Mouse (Mus musculus) thymus, adult 2 months (tissue): ENCODE data around the gene Serpinb9b. TPM values are rescaled to one million over a fixed set of nuclear protein-coding genes. Genes with fewer than 3 reads are reported as not detected.
A peak's percentile ranks its signal among the peaks of the same experiment; 100 is the strongest.

ENCODE experiments used
- DNase-seq: peaks from one replicate; pipeline ENCODE4 v3.0.0; 2021
- H3K27ac ChIP-seq: fragments of 200-500 bp; 2 replicates; pipeline ENCODE4 v1.5.1; 2012; ENCODE audit warnings: low read length, control low read depth; ENCODE audit not compliant: control insufficient read depth, insufficient read depth
- H3K27me3 ChIP-seq: fragments of 200-500 bp; 2 replicates; pipeline ENCODE4 v1.6.1; 2012; ENCODE audit warnings: mild to moderate bottlenecking, low read length, moderate library complexity, mixed read lengths; ENCODE audit not compliant: control insufficient read depth, insufficient read depth
- H3K36me3 ChIP-seq: fragments of 200-500 bp; 2 replicates; pipeline ENCODE4 v1.6.1; 2012; ENCODE audit warnings: mild to moderate bottlenecking, low read length, moderate library complexity; ENCODE audit not compliant: control insufficient read depth, insufficient read depth
- H3K4me1 ChIP-seq: fragments of 200-500 bp; replicated peaks from 2 replicates; pipeline ENCODE4 v1.6.1; 2012; ENCODE audit warnings: low read length; ENCODE audit not compliant: control insufficient read depth, insufficient read depth
- H3K4me3 ChIP-seq: fragments of 200-500 bp; 2 replicates; pipeline ENCODE4 v1.5.1; 2012; ENCODE audit warnings: mild to moderate bottlenecking, low read length, control low read depth, moderate library complexity; ENCODE audit not compliant: control insufficient read depth, insufficient read depth
- CTCF ChIP-seq: fragments of 200-500 bp; IDR thresholded peaks from 2 replicates; pipeline ENCODE4 v1.5.1; 2012; ENCODE audit warnings: mild to moderate bottlenecking, control low read depth, low read length, moderate library complexity, borderline replicate concordance; ENCODE audit not compliant: control insufficient read depth, poor library complexity, insufficient read depth; ENCODE audit errors: extremely low read depth
- POLR2A ChIP-seq: fragments of 200-500 bp; IDR thresholded peaks from 2 replicates; pipeline ENCODE4 v1.6.1; 2012; ENCODE audit warnings: mild to moderate bottlenecking, low read length, control low read depth, moderate library complexity; ENCODE audit not compliant: control insufficient read depth, poor library complexity, insufficient read depth; ENCODE audit errors: extremely low read depth
- WGBS: fragments of 180-500 bp; shearing (Covaris S2); methylation state at CpG from one replicate; pipeline ENCODE4 v1.1.7; 2018; 5-methylcytosine and 5-hydroxymethylcytosine counted together
- polyA plus RNA-seq: library from polyadenylated mRNA; depleted of rRNA; stranded (reverse); fragments of >200 nt; gene quantifications from 2 replicates; pipeline ENCODE4 v1.2.3, GENCODE M21; 2012; rRNA removed

Gene Serpinb9b
- polyA plus RNA-seq: 0.32 and 0.34 TPM in 2 replicates

DNA sequence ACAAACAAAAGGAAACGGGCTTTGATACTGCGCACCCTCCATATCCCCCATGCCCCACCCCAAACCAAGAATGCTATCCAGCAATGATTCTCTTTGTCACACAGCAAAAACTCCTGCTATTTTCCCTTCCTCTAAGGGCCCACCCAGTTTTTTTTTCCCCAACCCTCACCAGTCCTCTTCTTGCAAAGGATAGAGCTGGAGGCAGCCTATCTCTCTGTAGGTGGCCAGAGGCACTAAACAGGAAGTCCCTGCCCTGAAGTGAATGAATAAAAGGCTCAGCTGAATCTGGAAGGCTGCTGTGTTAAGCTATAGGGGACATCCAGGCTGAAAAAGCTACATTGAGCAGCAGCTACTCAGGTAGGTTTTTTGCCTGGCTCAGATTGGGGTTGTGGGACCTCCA lies at the start of gene Serpinb9b:
Serpinb9b (plus strand) TSS at position 173 of the 400 bp plus-strand sequence.
- 90% methylated on average over 2 of the region's 2 CpGs for WGBS
- Histone ChIP-seq H3K36me3 (no peaks in the 10 kb centered on the region), H3K27me3 (no peaks in the 10 kb centered on the region), H3K27ac (no peak within 1 kb of the TSS), H3K4me3 (no peak within 1 kb of the TSS), H3K4me1 (no peaks in the 10 kb centered on the region)
- DNase-seq: no peak
- TF ChIP-seq POLR2A: no peak
- TF ChIP-seq CTCF: no peak

DNA sequence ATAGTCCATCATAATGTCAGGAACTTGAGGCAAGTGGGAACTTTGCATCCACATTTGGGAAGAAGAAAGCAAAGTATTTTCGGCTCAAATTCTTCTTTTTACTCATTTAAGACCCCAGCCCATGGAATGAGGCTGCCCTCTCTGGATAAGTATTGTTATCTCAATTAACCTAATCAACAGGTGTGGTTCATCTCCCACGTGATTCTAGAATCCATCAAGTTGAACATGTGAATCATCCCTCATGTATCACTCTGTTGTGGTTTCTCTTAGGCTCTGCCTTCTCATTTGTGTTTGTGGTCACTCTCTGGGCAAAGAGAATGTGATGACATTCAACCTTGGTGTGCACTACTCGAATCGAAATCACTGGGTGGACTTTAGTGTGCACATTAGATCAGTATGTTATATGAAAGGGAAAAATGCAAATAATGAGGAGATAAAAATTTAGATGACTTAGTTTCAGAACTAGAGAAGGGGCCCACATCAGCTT lies 44.6 kb upstream of the Serpinb9b start:
- DNase-seq: no peak
- H3K4me1 ChIP-seq: no peaks in the 10 kb centered on the region
- 0 out of 2 replicates have a peak, but pooled peaks cover 5% of the 10 kb centered on the region for H3K36me3 ChIP-seq
- no peak for TF ChIP-seq POLR2A
- TF ChIP-seq CTCF: no peak
- H3K27me3 ChIP-seq: no peaks in the 10 kb centered on the region
- no peak overlapping the region for H3K27ac ChIP-seq
- WGBS: 78% methylated on average over 4 of the region's 4 CpGs
- no peak overlapping the region for H3K4me3 ChIP-seq

- H3K27ac ChIP-seq: no peak overlapping the region
- no peaks in the 10 kb centered on the region for H3K36me3 ChIP-seq
- H3K27me3 ChIP-seq: no peaks in the 10 kb centered on the region
- no peak overlapping the region for H3K4me3 ChIP-seq
- TF ChIP-seq POLR2A (no peak), CTCF (no peak)
- DNase-seq: no peak
- H3K4me1 ChIP-seq: no peaks in the 10 kb centered on the region
Observed at GRCm38 (mm10) chr13:32986256-32986655, 41.0 kb upstream of the Serpinb9b start.

DNA sequence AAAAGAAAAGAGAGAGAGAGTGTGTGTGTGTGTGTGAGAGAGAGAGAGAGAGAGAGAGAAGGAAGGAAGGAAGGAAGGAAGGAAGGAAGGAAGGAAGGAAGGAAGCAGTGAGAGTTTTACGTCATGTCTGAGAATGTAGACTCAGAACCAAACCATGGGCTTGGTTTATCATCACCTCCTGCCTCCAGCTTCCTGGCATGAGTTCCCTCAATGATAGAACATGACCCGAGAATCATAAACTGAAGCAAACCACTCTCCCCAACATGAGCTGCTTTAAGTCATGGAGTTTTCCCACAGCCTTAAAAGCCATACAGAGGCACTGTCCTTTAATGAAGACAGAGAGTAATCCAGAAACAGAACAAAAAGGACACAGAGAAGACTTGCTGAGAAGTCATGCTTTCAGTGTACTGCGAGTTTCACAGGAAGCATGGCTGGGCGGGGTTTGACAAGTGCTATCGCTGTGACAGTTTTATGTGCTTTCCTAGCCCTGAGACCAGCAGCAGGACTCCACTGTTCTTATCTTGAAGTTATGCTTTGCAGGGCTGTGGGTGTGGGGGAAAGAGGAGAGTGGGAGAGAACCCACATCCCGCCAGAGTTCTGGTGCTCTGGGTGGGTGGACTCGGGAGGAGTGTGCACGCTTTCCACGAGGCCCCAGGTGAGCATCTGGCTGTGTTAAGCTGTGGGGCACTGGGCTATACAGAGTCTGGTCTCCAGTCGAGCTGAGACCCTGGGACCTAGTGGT lies 33.9 kb upstream of the Serpinb9b start:
- no peaks in the 10 kb centered on the region for H3K36me3 ChIP-seq
- 47% methylated on average over 10 of the region's 10 CpGs for WGBS
- H3K4me3 ChIP-seq: no peak overlapping the region
- DNase-seq: peak; percentile 16
- TF ChIP-seq CTCF (no peak), POLR2A (no peak)
- no peak overlapping the region for H3K27ac ChIP-seq
- H3K4me1 ChIP-seq: peaks cover 4% of the 10 kb centered on the region
- no peaks in the 10 kb centered on the region for H3K27me3 ChIP-seq

DNA sequence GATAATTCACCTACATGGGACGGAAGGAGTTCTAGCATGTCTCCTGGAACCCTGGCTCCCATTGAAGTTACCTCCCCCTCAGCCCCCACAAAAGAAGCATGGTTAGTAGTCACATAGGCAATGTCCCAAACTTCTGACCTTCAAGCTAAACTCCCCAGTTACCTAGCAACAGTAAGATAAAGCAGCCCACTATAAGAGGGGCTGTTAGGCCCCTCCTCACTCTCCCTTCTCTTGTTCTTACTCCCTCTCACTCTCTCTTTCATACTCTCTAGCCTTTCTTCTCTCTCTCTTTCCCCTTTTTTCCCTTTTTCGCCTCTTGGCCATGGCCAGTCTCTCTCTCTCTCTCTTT lies 33.3 kb upstream of the Serpinb9b start:
- no peaks in the 10 kb centered on the region for H3K36me3 ChIP-seq
- 96% methylated on average over 2 of the region's 2 CpGs for WGBS
- TF ChIP-seq CTCF (no peak), POLR2A (no peak)
- DNase-seq: no peak
- H3K27me3 ChIP-seq: no peaks in the 10 kb centered on the region
- peaks cover 4% of the 10 kb centered on the region for H3K4me1 ChIP-seq
- no peak overlapping the region for H3K27ac ChIP-seq
- no peak overlapping the region for H3K4me3 ChIP-seq

DNA sequence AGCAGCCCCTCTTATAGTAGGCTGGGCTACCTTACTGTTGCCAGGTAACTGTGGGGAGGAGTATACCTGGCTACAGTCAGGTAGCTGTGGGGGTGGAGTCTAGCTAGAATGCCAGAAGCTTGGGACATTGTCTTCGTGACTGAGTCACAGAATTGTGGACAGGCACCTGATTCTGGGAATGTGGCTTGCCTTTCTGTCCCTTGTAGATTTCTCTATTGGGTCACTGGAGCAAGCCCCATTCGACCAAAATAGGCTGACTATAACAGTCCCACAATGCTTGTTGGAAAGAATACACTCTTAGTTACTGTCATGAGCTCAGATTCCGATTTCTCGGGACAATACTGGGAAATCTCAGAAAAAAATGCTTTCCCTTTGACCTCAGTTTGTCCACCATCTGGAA lies 32.2 kb upstream of the Serpinb9b start:
- peaks cover 4% of the 10 kb centered on the region for H3K4me1 ChIP-seq
- no peak for DNase-seq
- H3K36me3 ChIP-seq: no peaks in the 10 kb centered on the region
- no peak for TF ChIP-seq CTCF
- no peak for TF ChIP-seq POLR2A
- WGBS: 92% methylated on average over 4 of the region's 4 CpGs
- no peak overlapping the region for H3K4me3 ChIP-seq
- H3K27me3 ChIP-seq: no peaks in the 10 kb centered on the region
- H3K27ac ChIP-seq: no peak overlapping the region

DNA sequence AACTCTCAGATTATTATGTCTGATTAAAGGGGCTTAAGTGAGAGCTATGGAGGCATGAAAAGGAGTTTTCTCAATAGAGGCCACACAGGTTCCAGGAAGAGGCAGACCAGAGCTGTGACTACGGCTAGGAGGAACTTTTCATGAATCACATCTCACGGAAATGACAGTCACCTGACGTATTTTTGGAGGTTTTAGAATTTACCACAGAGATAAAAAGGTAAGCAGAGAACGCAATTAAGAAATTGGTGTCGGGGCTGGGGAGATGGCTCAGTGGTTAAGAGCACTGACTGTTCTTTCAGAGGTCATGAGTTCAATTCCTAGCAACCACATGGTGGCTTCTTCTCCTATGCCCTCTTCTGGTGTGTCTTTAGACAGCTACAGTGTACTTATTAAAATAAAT lies 25.9 kb upstream of the Serpinb9b start:
- WGBS: 36% methylated on average over 5 of the region's 5 CpGs
- no peaks in the 10 kb centered on the region for H3K27me3 ChIP-seq
- H3K4me3 ChIP-seq: no peak overlapping the region
- DNase-seq: no peak
- H3K27ac ChIP-seq: no peak overlapping the region
- peaks cover 5% of the 10 kb centered on the region for H3K4me1 ChIP-seq
- no peak for TF ChIP-seq POLR2A
- TF ChIP-seq CTCF: no peak
- H3K36me3 ChIP-seq: no peaks in the 10 kb centered on the region
